Mouse (Mus musculus): ENCODE data around the gene Gm20388. TPM values are rescaled to one million over a fixed set of nuclear protein-coding genes. Genes with fewer than 3 reads are reported as not detected.

The Gm20388 gene
- polyA plus RNA-seq, 1 experiment from 2014 or later, result not detected

- Histone ChIP-seq H3K27ac (replicated peaks) (no peak overlapping the region), H3K27me3 (ENCODE audit: control insufficient read depth, insufficient read depth, low read length) (no peaks in the 10 kb centered on the region), H3K4me1 (replicated peaks; ENCODE audit: control insufficient read depth, insufficient read depth) (peaks cover 5% of the 10 kb centered on the region; the same call in 1 of the 2 replicates), H3K9ac (ENCODE audit: low read length) (no peak overlapping the region), H3K36me3 (ENCODE audit: control insufficient read depth, insufficient read depth, low read length) (no peaks in the 10 kb centered on the region), H3K4me2 (replicated peaks; ENCODE audit: low read depth) (no peak overlapping the region), H3K9me3 (ENCODE audit: control insufficient read depth, low read length) (no peaks in the 10 kb centered on the region), H3K4me3 (ENCODE audit: low read depth, low read length) (no peak overlapping the region)
- no peak for DNase-seq (ENCODE audit: low spot score)
- ATAC-seq (ENCODE audit: low FRiP score, low TSS enrichment), result no peak
- TF ChIP-seq CTCF (IDR thresholded peaks at IDR 0.05; ENCODE audit: low read depth) (no peak), EP300 (optimal IDR thresholded peaks at IDR 0.05) (no peak)
- 58% methylated on average over 11 of the region's 11 CpGs for WGBS
These were observed 2327.6 kb downstream of the Gm20388 start for GRCm38 (mm10) chr8:122238225-122238624.

- no peak overlapping the region for H3K9ac ChIP-seq (ENCODE audit: low read length)
- ATAC-seq (ENCODE audit: low FRiP score, low TSS enrichment) (no peak), DNase-seq (ENCODE audit: low spot score) (peak; percentile 57)
- no peaks in the 10 kb centered on the region for H3K9me3 ChIP-seq (ENCODE audit: control insufficient read depth, low read length)
- TF ChIP-seq CTCF (IDR thresholded peaks at IDR 0.05; ENCODE audit: low read depth), result no peak
- TF ChIP-seq EP300 (optimal IDR thresholded peaks at IDR 0.05), result no peak
- H3K4me3 ChIP-seq (ENCODE audit: low read depth, low read length), result no peak overlapping the region
- no peaks in the 10 kb centered on the region for H3K27me3 ChIP-seq (ENCODE audit: control insufficient read depth, insufficient read depth, low read length)
- peaks cover 5% of the 10 kb centered on the region; the same call in 1 of the 2 replicates for H3K4me1 ChIP-seq (replicated peaks; ENCODE audit: control insufficient read depth, insufficient read depth)
- no peak overlapping the region for H3K27ac ChIP-seq (replicated peaks)
- H3K36me3 ChIP-seq (ENCODE audit: control insufficient read depth, insufficient read depth, low read length), result no peaks in the 10 kb centered on the region
- H3K4me2 ChIP-seq (replicated peaks; ENCODE audit: low read depth), result no peak overlapping the region
- WGBS, result 25% methylated on average over 8 of the region's 8 CpGs
These were observed 2328.1 kb downstream of the Gm20388 start for GRCm38 (mm10) chr8:122238731-122239130.

- ATAC-seq (ENCODE audit: low FRiP score, low TSS enrichment) (no peak), DNase-seq (ENCODE audit: low spot score) (no peak)
- Histone ChIP-seq H3K4me2 (replicated peaks; ENCODE audit: low read depth) (no peak overlapping the region), H3K36me3 (ENCODE audit: control insufficient read depth, insufficient read depth, low read length) (no peaks in the 10 kb centered on the region), H3K27ac (replicated peaks) (no peak overlapping the region), H3K4me3 (ENCODE audit: low read depth, low read length) (no peak overlapping the region), H3K9ac (ENCODE audit: low read length) (no peak overlapping the region), H3K9me3 (ENCODE audit: control insufficient read depth, low read length) (no peaks in the 10 kb centered on the region), H3K27me3 (ENCODE audit: control insufficient read depth, insufficient read depth, low read length) (no peaks in the 10 kb centered on the region), H3K4me1 (replicated peaks; ENCODE audit: control insufficient read depth, insufficient read depth) (peaks cover 5% of the 10 kb centered on the region; the same call in 1 of the 2 replicates)
- 82% methylated on average over 16 of the region's 16 CpGs for WGBS
- no peak for TF ChIP-seq CTCF (IDR thresholded peaks at IDR 0.05; ENCODE audit: low read depth)
- no peak for TF ChIP-seq EP300 (optimal IDR thresholded peaks at IDR 0.05)
These were observed 2329.8 kb downstream of the Gm20388 start for GRCm38 (mm10) chr8:122240241-122241026.

GRCm38 (mm10) chr8:122243310-122243709, 2332.7 kb downstream of the Gm20388 start:
- Histone ChIP-seq H3K27ac (replicated peaks) (no peak overlapping the region), H3K4me2 (replicated peaks; ENCODE audit: low read depth) (no peak overlapping the region), H3K9ac (ENCODE audit: low read length) (no peak overlapping the region), H3K36me3 (ENCODE audit: control insufficient read depth, insufficient read depth, low read length) (no peaks in the 10 kb centered on the region), H3K4me3 (ENCODE audit: low read depth, low read length) (no peak overlapping the region), H3K4me1 (replicated peaks; ENCODE audit: control insufficient read depth, insufficient read depth) (peaks cover 4% of the 10 kb centered on the region; the same call in 1 of the 2 replicates), H3K9me3 (ENCODE audit: control insufficient read depth, low read length) (no peaks in the 10 kb centered on the region), H3K27me3 (ENCODE audit: control insufficient read depth, insufficient read depth, low read length) (no peaks in the 10 kb centered on the region)
- no peak for TF ChIP-seq EP300 (optimal IDR thresholded peaks at IDR 0.05)
- no peak for TF ChIP-seq CTCF (IDR thresholded peaks at IDR 0.05; ENCODE audit: low read depth)
- no peak for DNase-seq (ENCODE audit: low spot score)
- WGBS, result 64% methylated on average over 4 of the region's 4 CpGs
- ATAC-seq (ENCODE audit: low FRiP score, low TSS enrichment), result no peak

- ATAC-seq (ENCODE audit: low FRiP score, low TSS enrichment) (no peak), DNase-seq (ENCODE audit: low spot score) (no peak)
- Histone ChIP-seq H3K4me1 (replicated peaks; ENCODE audit: control insufficient read depth, insufficient read depth) (no peaks in the 10 kb centered on the region), H3K27me3 (ENCODE audit: control insufficient read depth, insufficient read depth, low read length) (no peaks in the 10 kb centered on the region), H3K36me3 (ENCODE audit: control insufficient read depth, insufficient read depth, low read length) (no peaks in the 10 kb centered on the region), H3K4me3 (ENCODE audit: low read depth, low read length) (no peak overlapping the region), H3K9me3 (ENCODE audit: control insufficient read depth, low read length) (no peaks in the 10 kb centered on the region), H3K9ac (ENCODE audit: low read length) (no peak overlapping the region; the same call in 1 of the 2 replicates), H3K27ac (replicated peaks) (no peak overlapping the region), H3K4me2 (replicated peaks; ENCODE audit: low read depth) (no peak overlapping the region)
- WGBS, result 72% methylated on average over 6 of the region's 6 CpGs
- no peak for TF ChIP-seq CTCF (IDR thresholded peaks at IDR 0.05; ENCODE audit: low read depth)
- TF ChIP-seq EP300 (optimal IDR thresholded peaks at IDR 0.05), result no peak
These were observed 2334.5 kb downstream of the Gm20388 start for GRCm38 (mm10) chr8:122245161-122245560.
